Mouse (Mus musculus): ENCODE measurements around the gene Cd151.

DNA sequence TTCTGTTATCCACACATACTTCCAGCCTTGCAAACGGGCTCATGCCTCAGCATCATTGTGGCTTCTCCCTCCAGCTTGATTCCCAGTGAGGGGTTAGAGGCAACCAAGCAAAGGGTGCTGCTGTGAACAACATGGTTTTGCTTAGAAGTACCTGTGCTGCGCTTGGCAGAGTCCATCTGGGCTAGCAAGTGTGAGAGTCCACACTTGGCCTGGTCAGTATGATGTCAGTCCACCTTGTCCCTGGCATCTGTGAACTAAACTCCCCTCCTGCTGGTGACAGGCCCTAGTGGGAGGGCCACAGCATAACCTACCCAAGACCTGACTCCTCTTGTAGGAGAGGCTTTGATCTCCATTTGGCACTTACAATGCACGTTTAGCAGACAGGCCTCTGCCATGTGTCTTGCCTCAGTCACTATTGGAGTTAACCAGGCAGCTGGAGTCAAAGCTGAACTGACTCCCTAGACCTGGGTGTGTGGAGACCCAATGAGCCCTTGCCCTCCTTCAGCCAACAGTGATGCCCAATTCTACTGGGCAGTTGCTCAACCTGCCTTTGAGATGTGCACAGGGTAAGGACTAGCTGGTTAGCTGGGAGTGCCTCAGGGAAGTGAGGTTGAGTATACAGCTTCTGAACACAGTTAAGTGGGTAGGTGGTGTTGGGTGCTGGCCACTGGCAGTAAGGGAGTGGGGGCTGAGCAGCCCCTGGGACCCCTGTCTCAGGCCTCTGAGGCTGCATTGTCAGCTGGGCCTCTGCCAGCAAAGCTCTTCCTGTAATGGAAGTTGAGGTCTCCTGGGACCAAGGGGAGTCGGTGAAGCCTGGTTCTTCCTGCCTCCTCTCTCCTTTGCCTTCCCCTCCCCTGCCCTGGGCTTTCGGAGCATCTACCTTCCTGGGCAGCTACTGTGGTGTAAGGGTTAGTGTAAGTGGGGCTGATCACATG, 17.3 kb downstream of the Cd151 start:
- TF ChIP-seq CTCF (IDR thresholded peaks at IDR 0.05; ENCODE audit: borderline replicate concordance, insufficient read depth, low read length) (no peak), POLR2A (IDR thresholded peaks at IDR 0.05; ENCODE audit: low read depth, low read length) (no peak)
